Mouse (Mus musculus) skeletal muscle tissue, postnatal 0 days (tissue): ENCODE data around the gene Riok1. TPM values are rescaled to one million over a fixed set of nuclear protein-coding genes. Genes with fewer than 3 reads are reported as not detected.

Experiments used
- microRNA-seq, 2 experiments: library from miRNA; unstranded; fragments of <30 nt; microRNA quantifications; one replicate each; pipeline ENCODE4; 2016
- polyA plus RNA-seq: library from polyadenylated mRNA; unstranded; fragments of >200 nt; fragmentation: Nextera tagmentation; extraction: Ambion mirVana; gene quantifications from 2 replicates; pipeline ENCODE4 v1.2.1, GENCODE M21; 2015

Riok1 gene
- polyA plus RNA-seq, result 21.2 and 23.8 TPM in 2 replicates

GRCm38 (mm10) chr13:38036343-38037043 lies at the start of gene Riok1:
TSS of gene Riok1 (plus strand) at chr13:38036995.

GRCm38 (mm10) chr13:37993704-37994404 lies 42.9 kb upstream of the Riok1 start, which contains the start of gene Ssr1:
TSS of gene Ssr1 (minus strand) at chr13:37994217.

GRCm38 (mm10) chr13:38037044-38037687 lies 371 bp downstream of the Riok1 start, which contains the start of gene Cage1:
TSS of gene Cage1 (minus strand) at chr13:38037069.

Small RNA genes lying within 50 kb of the gene (microRNA-seq; reads per million reads assigned to microRNA genes)
- gene Gm27387, result 0 reads per million in 2 experiments

Other genes with a start within 250 kb of the Riok1 start
- 39.4 and 58.9 TPM in 2 replicates for gene Ssr1, start 42.8 kb upstream of the Riok1 start, polyA plus RNA-seq
- 0.58 and 0.80 TPM in 2 replicates for gene Cage1, start 74 bp downstream of the Riok1 start, polyA plus RNA-seq
- 0.04 and 2.0 TPM in 2 replicates for gene Dsp, start 114.3 kb downstream of the Riok1 start, polyA plus RNA-seq
- gene Snrnp48, start 167.9 kb downstream of the Riok1 start, polyA plus RNA-seq, result 14.7 and 16.7 TPM in 2 replicates